Mouse (Mus musculus): ENCODE data around the gene Cfdp1.

Gene Cfdp1

DNA sequence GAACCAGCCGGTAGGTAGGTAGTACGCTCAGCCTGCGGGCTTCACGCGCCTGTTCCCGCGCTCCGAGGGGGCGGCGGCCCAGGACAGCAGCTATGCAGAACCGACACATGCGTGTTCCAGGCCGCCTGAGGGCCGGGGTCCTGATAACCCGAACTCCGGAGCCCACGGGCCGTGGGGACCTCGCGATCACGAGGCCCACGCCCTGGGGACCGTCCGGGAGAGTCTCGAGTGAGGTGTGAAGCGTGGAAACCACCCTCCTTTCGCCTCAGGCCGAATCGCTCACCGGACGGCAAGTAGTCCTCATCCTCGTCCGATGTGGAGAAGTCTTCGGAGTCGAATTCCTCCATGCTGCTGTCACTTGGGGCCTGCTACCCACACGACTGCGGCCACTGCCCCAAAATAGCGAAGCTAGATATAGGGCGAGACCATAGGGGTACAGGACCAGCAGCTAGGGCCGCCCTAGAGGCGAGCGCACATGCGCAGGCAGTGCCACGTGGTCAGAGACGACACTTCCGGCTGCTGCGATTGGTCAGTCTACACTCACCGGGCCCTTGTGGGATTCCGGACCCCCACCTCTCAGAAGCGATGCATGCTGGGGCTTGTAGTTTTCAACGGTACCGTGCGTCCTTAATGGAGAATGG is at the start of gene Cfdp1:
TSS of gene Cfdp1 (minus strand) at position 431 of the 641 bp plus-strand sequence.
- DNase-seq (ENCODE audit: extremely low spot score, low spot score), result peak; percentile 95

DNA sequence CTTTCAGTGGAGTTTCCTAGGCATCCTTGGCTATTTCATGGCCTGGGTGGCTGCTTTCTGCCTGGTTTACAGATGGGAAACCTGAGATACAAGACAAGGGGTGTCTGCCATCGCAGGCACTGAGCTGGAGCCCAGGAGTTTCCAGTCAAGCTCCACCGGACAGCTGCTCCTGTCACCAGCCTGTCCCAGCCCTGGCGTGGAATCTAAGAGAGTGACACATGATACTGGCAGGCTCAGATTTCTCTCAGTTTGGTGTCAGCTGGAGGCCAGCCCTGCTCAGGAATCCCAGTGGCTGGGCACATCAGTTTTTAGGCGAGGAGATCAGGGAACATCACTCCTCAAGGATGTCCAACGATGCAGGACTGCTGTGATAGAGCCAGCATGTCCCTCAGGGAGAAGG is 48.0 kb upstream of the Cfdp1 start:
- no peak for DNase-seq (ENCODE audit: extremely low spot score, low spot score)

GRCm38 (mm10) chr8:111898586-111898985 is 44.5 kb upstream of the Cfdp1 start:
- no peak for DNase-seq (ENCODE audit: extremely low spot score, low spot score)

DNA sequence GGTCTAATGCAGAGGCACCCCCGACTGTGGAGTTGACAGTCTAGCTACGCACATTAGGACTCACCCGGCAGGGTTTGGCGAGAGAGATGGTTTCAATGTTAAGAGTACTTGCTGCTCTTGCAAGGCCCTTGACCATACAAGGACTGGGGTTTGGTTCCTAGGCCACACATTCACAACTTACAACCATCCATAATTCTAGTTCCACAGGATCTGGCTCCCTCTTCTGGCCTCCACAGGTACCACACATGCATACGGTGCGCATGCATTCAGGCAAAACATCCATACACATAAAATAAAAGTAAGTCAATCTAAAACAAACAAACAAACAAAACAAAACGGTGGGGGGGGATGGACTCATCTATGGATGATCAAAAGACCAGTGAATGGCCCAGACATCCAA is 40.9 kb upstream of the Cfdp1 start:
- no peak for DNase-seq (ENCODE audit: extremely low spot score, low spot score)

DNA sequence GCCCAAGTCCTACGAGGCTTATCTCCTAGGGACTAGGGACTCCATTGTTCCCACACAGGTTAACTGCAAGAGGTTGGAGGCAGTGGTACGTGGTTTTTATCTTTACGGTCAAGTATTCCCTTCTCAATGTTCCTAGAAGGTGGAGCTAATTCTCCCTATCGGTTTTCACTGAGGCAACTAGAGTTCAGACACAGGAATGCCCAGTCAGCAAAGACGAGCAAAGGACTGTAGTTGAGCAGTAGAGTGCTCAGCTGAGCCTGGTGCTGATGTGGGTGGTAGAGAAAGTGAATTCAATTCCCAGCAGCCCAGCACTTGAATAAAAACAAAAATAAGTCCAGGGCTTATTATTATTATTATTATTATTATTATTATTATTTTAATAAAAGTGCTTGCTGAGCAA is 38.5 kb upstream of the Cfdp1 start:
- no peak for DNase-seq (ENCODE audit: extremely low spot score, low spot score)

DNA sequence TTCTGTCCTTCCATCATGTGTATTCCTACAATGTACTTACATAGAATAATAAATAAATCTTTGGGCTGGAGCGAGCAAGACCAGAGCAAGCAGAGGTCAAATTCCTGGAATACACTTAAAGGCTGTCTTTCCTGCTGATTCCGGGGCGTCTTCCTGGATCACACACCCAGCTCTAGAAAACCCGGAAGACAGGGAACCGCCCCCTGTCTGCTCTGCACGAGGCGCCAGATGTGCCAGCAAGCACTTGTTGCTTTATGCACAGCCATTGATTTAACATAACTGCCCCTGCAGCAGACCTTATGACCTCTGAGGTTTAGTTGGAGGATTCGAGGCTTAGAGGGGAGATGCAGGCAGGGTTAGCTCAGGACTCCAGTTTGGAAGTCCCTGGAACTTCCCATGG is 37.9 kb upstream of the Cfdp1 start:
- DNase-seq (ENCODE audit: extremely low spot score, low spot score), result no peak

DNA sequence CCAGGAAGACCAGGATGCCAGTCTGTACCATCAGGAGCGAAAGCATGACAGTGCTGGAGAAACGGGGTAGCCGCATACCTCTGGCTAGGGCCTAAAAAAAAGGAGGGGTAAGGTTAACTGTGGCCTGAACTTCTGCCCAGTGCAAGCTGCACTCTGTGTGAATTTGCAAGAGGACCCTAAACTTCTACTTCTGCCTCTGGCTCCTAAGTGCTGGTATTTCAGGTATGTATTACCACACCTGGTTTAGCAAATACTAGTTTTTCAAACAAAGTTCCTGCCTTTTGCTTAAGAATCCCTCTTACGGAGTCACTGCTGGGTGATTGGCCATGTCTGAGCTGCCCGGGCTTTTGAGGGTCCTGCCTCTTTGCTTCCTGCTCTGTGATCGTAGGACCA is 36.8 kb upstream of the Cfdp1 start:
- no peak for DNase-seq (ENCODE audit: extremely low spot score, low spot score)

GRCm38 (mm10) chr8:111889931-111890910 is 36.1 kb upstream of the Cfdp1 start:
- peak; percentile 32 for DNase-seq (ENCODE audit: extremely low spot score, low spot score)

- no peak for DNase-seq (ENCODE audit: extremely low spot score, low spot score)
Measured at GRCm38 (mm10) chr8:111888091-111888650, 34.1 kb upstream of the Cfdp1 start.

DNA sequence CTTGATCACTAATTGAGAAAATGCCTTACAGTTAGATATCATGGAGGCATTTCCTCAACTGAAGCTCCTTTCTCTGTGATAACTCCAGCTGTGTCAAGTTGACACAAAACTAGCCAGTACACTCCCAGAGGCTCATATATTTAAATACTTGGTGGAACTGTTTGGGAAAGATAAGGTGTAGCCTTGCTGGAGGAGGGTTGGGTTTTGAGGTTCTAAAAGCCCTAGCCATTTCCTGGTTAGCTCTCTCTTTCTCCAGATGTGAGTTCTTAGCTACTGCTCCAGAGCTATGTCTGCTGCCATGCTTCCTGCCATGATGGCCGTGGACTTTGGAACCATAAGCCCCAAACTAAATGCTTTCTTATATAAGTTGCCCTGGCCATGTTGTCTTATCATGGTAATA is 33.4 kb upstream of the Cfdp1 start:
- DNase-seq (ENCODE audit: extremely low spot score, low spot score), result no peak

- no peak for DNase-seq (ENCODE audit: extremely low spot score, low spot score)
Measured at GRCm38 (mm10) chr8:111883615-111884014, 29.5 kb upstream of the Cfdp1 start.

GRCm38 (mm10) chr8:111881591-111881990 is 27.5 kb upstream of the Cfdp1 start:
- peak; percentile 46 for DNase-seq (ENCODE audit: extremely low spot score, low spot score)

DNA sequence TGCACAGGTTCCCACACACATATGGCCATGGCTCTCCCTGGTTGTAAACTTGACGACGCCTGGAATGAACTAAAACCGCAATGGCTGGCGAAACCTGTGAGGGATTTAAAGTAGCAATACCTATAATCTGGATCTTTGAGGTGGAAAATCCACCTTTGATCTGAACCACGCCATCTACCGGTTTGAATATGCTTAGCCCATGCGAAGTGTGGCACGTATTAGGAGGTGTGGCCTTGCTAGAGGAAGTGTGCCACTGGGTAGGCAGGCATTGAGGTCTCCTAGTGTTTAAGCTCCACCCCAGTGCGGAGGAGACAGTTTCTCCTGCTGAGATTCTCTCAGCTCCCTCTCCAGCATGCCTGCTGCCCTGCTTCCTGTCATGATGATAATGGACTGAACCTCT is 23.6 kb upstream of the Cfdp1 start:
- no peak for DNase-seq (ENCODE audit: extremely low spot score, low spot score)

DNA sequence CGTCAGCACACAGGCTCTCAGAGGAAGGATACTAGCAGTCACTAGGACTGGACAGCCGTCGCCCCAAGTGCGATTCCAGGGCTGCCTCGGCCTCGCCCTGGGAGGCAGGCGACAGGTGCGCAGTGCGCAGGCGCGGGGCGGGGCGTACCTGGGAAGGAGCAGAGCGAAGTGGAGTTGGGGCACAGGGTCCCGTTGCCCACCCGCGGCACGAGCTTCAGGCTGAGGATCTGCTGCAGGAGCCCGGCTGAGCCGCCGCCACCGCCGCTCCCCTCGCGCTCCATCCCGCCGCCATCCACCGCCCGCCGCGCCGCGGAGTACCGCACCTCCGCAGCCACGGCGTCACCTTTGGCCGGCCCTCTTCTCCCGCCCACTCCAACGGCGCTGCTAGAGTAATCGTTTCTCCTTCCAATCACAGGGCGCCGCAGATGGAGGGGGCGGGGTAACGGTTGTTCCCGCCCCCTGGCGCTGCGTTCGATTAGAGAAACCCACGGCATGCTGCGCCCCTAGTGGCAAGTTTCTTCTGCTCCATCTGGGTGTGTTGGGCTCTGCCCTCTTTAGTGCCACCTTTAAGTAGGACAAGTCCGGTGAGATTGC is 22.4 kb upstream of the Cfdp1 start, which contains the start of gene Tmem170:
TSS of gene Tmem170 (minus strand) at position 396 of the 594 bp plus-strand sequence.
- DNase-seq (ENCODE audit: extremely low spot score, low spot score), result peak; percentile 98

DNA sequence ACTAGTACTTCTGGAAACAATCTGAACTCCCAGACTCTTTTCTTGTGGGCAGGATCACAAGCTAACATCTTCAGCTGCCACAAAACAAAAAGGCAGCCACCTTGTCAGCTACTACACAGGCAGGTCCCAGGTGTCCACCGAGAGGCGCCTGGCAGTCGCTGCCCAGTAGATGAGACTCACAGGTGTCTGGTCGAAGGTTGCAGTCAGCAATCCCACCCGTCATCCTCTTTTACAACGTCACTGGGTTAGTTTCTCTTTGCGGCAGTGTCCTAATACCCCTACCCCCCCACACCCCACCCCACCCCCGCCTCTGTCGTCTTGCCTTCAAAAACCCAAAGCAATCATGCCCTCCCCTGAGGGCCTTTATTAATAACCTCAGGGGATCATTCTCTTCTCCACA is 21.7 kb upstream of the Cfdp1 start:
- no peak for DNase-seq (ENCODE audit: extremely low spot score, low spot score)

GRCm38 (mm10) chr8:111871278-111871677 is 17.2 kb upstream of the Cfdp1 start:
- DNase-seq (ENCODE audit: extremely low spot score, low spot score), result no peak

DNA sequence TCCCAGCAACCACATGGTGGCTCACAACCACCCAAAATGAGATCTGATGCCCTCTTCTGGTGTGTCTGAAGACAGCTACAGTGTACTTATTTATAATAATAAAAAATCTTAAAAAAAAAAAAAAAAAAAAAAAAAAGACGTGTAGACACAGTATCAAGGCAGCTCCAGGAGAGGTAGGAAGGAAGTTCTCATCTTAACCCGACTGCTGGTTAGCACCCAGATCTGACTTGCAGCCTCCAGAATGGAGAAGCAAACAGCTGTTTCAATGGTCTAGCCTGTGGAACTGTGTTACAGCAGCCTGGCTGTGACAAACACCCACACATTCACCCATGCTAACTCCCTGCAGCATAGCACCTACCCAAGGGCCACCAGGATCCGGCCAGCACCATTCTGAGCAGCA is 16.3 kb upstream of the Cfdp1 start:
- no peak for DNase-seq (ENCODE audit: extremely low spot score, low spot score)

DNA sequence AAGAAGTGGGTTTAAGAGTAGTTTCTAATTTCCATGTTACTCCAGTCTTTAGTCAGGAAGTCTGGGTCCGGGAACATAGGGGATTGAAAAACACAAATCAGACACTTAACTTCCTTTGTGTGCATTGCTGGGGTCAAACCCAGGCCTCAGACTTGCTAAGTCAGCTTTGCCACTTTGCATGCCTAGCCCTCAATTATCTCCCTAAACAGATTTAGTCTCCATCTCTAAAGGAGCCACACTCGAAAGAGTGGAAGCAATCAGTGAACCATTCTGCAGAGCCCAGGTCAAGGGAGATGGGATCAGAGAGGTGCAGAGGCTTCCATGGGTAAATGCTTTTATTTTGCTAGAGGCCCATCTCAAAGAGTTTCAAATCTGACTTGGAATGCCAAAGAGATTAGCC is 14.6 kb upstream of the Cfdp1 start:
- no peak for DNase-seq (ENCODE audit: extremely low spot score, low spot score)

DNA sequence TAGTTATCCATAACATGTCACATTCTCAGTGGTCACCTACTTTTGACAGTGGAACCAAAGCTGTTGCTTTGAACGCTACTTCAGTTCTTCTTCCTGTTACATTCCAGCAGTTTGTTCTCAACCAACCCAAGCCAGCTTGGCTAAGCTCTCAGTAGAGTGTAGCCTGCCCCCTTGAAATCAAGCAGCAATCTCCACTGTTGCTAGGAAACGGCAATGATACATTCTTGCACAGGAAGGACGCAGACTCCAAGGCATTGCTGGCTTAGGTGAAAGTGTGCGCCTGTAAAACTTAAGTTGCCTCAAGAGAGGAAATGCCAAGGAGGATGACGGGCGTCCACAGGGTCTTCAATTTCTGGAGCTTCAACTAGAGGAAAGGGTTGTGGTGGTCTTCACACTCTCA is 11.8 kb upstream of the Cfdp1 start:
- DNase-seq (ENCODE audit: extremely low spot score, low spot score), result no peak

DNA sequence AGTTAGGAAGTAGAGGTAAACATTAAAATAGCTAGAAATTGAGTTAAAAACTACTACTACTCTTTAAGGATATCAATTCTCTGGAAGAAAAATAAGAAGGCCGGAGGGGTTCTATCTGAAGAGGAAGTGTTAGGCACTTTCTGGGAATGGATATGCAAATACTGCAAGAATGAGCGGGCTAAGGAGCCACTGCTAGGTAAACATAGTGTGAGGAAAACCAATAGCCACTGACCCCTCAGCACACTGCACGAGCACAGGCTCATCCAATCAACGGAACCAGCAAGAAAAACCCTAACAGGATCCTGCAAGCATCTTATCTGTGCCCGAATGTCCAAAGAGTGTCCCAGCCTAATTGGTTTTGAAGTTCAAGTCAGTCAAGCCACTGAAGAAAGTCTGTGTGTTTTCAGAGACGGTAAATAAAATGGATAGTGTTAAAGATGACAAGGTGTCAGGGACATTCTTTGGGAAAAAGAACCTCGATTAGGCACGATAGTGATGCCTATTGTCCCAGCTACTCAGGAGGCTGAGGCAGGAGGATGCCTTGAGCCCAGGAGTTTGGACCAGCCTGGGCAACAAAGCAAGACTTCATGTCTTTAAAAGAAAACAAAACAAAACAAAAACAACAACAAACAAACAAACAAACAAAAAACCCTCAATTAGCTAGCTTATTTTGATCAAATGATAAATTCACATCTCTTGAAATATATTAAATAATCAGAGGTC is 11.2 kb upstream of the Cfdp1 start:
- DNase-seq (ENCODE audit: extremely low spot score, low spot score), result no peak

GRCm38 (mm10) chr8:111864648-111865047 is 10.6 kb upstream of the Cfdp1 start:
- no peak for DNase-seq (ENCODE audit: extremely low spot score, low spot score)

Data from neural tube, embryonic 10.5 days (tissue).